Mouse (Mus musculus): ENCODE data around the gene Uprt.

Uprt gene

DNA sequence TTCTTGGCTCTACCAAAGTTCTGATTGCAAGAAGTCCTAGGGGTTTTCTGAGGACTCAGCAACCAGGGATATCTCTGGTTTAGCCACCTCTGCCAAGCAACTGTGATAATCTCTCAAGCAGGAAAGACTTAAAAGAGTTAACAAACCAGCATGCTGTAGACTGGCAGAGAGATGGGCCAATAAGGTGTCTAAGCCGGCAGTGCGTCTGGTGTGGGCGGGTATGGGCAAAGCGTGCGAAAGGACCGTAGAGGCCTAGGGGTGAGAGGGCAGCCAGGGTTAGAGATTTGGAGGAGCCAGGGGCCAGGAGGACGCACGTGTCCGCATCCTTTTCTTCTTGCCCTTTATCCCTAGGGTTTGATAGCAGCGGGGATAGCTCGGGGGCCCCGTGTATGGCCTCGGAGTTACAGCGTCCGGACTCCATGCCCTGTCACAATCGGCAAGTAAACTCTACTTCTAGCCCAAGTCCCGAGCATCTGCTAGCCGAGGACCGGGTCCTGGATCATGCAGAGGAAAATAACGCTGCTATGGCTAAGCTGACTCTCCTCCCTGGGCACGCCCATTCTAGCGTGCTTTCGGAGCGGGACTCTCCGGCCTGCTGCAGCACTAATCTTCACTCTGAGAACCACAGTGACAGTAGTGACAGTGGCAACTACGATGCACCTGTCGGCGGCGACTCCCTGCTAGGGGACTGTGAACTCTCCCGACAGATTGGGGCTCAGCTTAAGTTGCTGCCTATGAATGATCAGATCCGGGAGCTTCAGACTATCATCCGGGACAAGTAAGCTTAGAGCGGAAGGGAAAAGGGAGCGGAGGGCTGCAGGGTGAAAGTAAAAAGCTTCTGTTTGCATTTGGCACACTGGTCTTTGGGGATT lies at the start of gene Uprt:
Gene Uprt (plus strand): TSS at position 247 of the 872 bp plus-strand sequence.
- DNase-seq (ENCODE audit: low spot score): peak; percentile 62

GRCm38 (mm10) chrX:104433456-104433855 lies 49.2 kb upstream of the Uprt start:
- no peak for DNase-seq (ENCODE audit: low spot score)

- no peak for DNase-seq (ENCODE audit: low spot score)
Observed at GRCm38 (mm10) chrX:104452433-104452832, 30.2 kb upstream of the Uprt start.

GRCm38 (mm10) chrX:104461755-104462154 lies 20.9 kb upstream of the Uprt start:
- DNase-seq (ENCODE audit: low spot score): no peak

DNA sequence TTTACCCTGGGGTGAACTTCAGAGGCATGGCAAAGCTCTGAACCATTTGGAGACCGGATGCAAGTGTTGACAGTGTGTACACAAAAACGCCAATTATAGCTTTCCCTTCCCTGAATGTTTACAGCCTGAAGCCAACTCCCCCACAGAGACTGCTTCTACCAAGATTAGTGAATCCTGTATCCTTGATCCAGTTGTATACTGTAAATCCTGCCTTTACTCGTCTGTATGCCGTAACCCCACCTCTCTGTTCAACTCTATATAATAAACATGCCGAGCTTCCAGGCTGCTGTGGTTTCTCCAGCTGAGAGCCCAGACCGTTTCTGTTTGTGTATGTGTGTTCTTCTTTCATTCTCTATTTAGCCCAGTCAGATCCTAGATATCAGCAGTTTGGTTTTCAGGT lies 18.2 kb upstream of the Uprt start:
- no peak for DNase-seq (ENCODE audit: low spot score)

- no peak for DNase-seq (ENCODE audit: low spot score)
Observed at GRCm38 (mm10) chrX:104478041-104478440, 4.6 kb upstream of the Uprt start.

- DNase-seq (ENCODE audit: low spot score): no peak
Observed at GRCm38 (mm10) chrX:104483444-104483808, 808 bp downstream of the Uprt start.

GRCm38 (mm10) chrX:104485596-104485995 lies 3.0 kb downstream of the Uprt start:
- no peak for DNase-seq (ENCODE audit: low spot score)

DNA sequence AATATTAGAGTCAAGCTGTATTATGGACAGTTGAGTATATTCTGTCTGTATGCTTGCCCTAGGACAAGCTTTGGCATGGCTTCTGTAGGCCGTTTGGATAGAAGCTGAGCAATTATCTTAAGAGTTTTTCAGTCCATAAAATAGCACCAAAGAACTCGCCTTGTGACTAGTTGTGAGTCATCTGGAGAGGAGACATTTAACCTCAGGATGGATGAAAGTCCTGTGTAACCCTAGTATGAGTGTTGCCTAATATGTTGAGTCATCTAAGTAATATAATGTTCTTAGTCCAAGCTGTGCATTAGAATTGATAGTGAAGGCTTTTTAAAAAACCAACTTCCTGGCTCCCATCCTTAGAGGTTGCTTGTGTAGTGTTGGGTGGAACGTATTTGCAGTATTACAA lies 5.4 kb downstream of the Uprt start:
- DNase-seq (ENCODE audit: low spot score): no peak

DNA sequence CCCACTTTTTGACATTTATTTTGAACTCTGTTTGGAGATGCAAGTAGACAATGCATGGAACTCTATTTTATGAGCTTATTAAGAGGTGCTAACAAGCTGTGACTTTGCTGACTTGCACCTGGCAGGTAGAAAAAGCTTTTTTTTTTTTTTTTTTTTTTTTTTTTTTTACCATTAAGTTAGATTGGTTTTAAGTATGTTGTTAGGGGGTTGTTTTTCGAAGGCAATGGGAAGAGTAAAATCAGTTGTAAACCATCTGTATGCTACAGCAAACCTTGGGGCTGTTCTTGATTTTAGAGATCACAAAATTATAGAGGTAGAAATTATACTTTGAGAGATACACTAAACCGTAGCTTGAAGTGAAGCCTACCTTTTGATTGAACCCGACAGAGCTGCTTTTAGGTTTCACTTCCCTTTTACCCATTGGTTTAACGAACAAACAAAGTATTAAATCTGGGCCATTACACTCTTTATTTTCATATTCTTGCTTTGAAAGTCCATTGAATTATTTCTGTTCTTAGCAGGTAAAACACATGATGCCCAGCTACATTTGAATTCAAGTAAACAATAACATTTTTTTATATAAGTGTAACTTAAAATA lies 6.4 kb downstream of the Uprt start:
- DNase-seq (ENCODE audit: low spot score): no peak

DNA sequence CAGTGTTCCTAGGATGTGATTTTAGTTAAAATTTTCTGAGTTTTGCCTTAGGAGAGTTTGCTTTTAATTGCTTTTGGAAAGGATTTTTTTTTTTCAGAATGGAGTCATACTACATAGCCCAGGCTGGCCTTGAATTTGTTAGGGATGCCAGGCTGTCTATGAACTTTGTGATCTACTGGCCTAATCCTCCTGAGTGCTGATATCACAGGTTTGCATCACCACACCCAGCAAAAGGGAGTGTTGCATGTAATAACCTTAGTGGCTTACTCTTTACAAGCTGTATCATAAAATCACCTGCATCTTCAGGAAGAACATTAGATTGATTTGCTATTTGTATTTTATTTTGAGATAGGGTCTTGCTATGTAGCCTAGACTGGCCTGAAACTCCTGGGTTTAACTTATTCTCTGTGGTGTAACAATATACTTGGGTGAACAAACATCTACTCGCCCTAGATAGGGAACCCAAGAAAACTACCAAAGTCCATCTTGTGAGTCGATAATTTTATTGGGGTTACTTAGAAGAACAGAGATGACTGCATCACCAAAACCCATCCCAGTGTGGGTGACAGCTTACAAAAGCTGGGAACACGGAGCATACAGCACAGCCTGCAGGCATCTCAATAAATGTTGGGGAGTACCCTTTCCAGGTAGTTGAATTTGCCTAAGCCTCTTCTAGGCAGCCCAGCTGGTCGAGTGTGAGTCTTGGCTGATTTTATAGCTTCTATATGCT lies 7.2 kb downstream of the Uprt start:
- DNase-seq (ENCODE audit: low spot score): no peak

DNA sequence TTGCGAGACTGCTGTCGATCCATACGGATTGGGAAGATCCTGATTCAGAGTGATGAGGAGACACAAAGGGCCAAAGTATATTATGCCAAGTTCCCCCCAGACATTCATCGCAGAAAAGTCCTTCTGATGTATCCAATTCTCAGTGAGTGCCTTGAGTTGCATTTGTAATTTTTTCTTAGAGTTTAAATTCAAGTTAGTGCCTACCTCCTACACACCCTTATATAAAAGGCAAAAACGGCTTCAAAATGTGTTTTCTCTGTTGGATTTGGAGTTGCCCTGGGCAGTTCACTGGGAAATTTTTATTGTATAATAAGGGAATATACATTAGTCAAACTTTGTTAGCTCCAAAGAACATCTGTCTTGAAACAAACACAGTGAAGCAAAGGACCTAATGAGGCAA lies 19.1 kb downstream of the Uprt start:
- DNase-seq (ENCODE audit: low spot score): no peak

DNA sequence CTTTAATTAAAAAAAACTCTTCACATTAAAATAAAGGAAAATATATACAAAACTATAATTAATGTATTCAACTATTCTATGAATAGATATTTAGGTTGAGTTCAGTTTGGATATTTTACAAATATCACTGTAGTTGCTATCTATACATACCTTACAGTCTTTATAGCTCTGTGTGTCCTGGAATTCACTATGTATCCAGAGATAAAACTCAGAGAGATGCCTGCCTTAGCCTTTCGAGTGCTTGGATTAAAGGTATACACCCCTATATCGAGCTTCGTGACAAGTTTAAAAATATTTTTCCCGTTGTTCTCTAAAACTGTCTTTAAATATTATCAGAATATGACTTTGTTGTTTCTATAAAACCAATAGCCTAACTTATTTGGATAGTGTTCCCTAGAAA lies 60.0 kb downstream of the Uprt start:
- DNase-seq (ENCODE audit: low spot score): no peak

GRCm38 (mm10) chrX:104543919-104544595 lies 61.4 kb downstream of the Uprt start:
- no peak for DNase-seq (ENCODE audit: low spot score)

GRCm38 (mm10) chrX:104545283-104545682 lies 62.7 kb downstream of the Uprt start:
- DNase-seq (ENCODE audit: low spot score): no peak

Data from ovary, postnatal 36 days (tissue).